Mouse (Mus musculus) kidney, postnatal 0 days (tissue): ENCODE measurements around the gene Dnal1. TPM values are rescaled to one million over a fixed set of nuclear protein-coding genes. Genes with fewer than 3 reads are reported as not detected.
A peak's percentile ranks its signal among the peaks of the same experiment; 100 is the strongest.

Experiments
- ATAC-seq: fragments of 200-750 bp; cut with Nextera tagmentation; replicated peaks from 2 replicates; pipeline ENCODE4 v1.8.0; 2017; ENCODE audit warnings: low read depth, moderate number of reproducible peaks, moderate TSS enrichment, moderate library complexity; ENCODE audit not compliant: low FRiP score
- DNase-seq: peaks from one replicate; pipeline ENCODE4 v3.0.0-alpha.2; 2016; ENCODE audit warnings: low spot score
- H3K27ac ChIP-seq: fragments of 300-500 bp; sonication (generic); 2 replicates; pipeline ENCODE4 v1.5.1; 2014; ENCODE audit warnings: mild to moderate bottlenecking
- H3K27me3 ChIP-seq: fragments of 300-500 bp; sonication (generic); 2 replicates; pipeline ENCODE4 v1.6.1; 2014; ENCODE audit warnings: low read length, mixed read lengths; ENCODE audit not compliant: insufficient read depth
- H3K36me3 ChIP-seq: fragments of 300-500 bp; sonication (generic); 2 replicates; pipeline ENCODE4 v1.6.1; 2014; ENCODE audit warnings: low read length, mixed read lengths; ENCODE audit not compliant: insufficient read depth
- H3K4me1 ChIP-seq: fragments of 300-500 bp; sonication (generic); replicated peaks from 2 replicates; pipeline ENCODE4 v1.6.1; 2014; ENCODE audit warnings: antibody characterized with exemption, low read length, mixed read lengths; ENCODE audit not compliant: insufficient read depth
- H3K4me2 ChIP-seq: fragments of 300-500 bp; sonication (generic); 2 replicates; pipeline ENCODE4 v1.6.1; 2014; ENCODE audit warnings: mild to moderate bottlenecking, low read length, moderate library complexity, mixed read lengths
- H3K4me3 ChIP-seq: fragments of 300-500 bp; sonication (generic); replicated peaks from 2 replicates; pipeline ENCODE4 v1.5.1; 2014; ENCODE audit warnings: low read depth, low read length
- H3K9ac ChIP-seq: fragments of 300-500 bp; sonication (generic); 2 replicates; pipeline ENCODE4 v1.6.1; 2014; ENCODE audit warnings: low read depth, low read length
- H3K9me3 ChIP-seq: fragments of 300-500 bp; sonication (generic); replicated peaks from 2 replicates; pipeline ENCODE4 v1.6.1; 2016; ENCODE audit warnings: low read length, inconsistent platforms, mixed read lengths
- CTCF ChIP-seq: IDR thresholded peaks from 2 replicates; pipeline ENCODE4 v1.5.1; 2016; ENCODE audit warnings: antibody characterized with exemption, low read depth, mild to moderate bottlenecking, moderate library complexity
- WGBS: fragments of 180-500 bp; shearing (Covaris S2); extraction: QIAGEN DNeasy Blood & Tissue Kit; methylation state at CpG from one replicate; pipeline ENCODE4 v1.1.7; 2014; 5-methylcytosine and 5-hydroxymethylcytosine counted together
- polyA plus RNA-seq: library from polyadenylated mRNA; unstranded; fragments of >200 nt; fragmentation: Nextera tagmentation; extraction: Ambion mirVana; gene quantifications from 2 replicates; pipeline ENCODE4 v1.2.1, GENCODE M21; 2015

Gene Dnal1
- polyA plus RNA-seq, 1 experiment from 2014 or later: 3.4 TPM

GRCm38 (mm10) chr12:84101493-84101845, 12.7 kb upstream of the Dnal1 start:
- no peak for TF ChIP-seq CTCF
- WGBS: 54% methylated on average over 2 of the region's 2 CpGs
- DNase-seq (no peak), ATAC-seq (no peak)
- no peaks in the 10 kb centered on the region for H3K36me3 ChIP-seq
- H3K27me3 ChIP-seq: no peaks in the 10 kb centered on the region
- H3K4me2 ChIP-seq: peak overlapping the region; percentile 77
- H3K9me3 ChIP-seq: no peaks in the 10 kb centered on the region
- H3K4me3 ChIP-seq: peak overlapping the region; percentile 47
- H3K4me1 ChIP-seq: no peaks in the 10 kb centered on the region
- no peak overlapping the region for H3K27ac ChIP-seq
- peak overlapping the region; percentile 67; the same call in 1 of the 2 replicates for H3K9ac ChIP-seq

DNA sequence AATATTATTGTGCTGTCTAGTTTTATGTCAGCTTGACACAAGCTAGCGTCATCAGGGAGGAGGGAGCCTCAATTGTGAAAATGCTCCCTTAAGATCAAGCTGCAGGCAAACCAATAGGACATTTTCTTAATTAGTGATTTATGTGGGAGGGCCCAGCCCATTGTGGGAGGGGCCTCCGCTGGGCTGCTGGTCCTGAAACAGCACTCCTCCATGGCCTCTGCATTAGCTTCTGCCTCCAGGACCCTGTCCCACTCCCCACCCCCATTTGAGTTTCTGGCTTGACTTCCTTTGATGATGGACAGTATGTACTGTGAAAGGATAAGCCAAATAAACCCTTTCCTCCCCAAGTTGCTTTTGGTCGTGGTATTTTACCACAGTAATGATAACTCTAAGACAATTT, 7.2 kb upstream of the Dnal1 start:
- no peak for TF ChIP-seq CTCF
- Histone ChIP-seq H3K4me1 (no peaks in the 10 kb centered on the region), H3K27me3 (no peaks in the 10 kb centered on the region), H3K4me3 (no peak overlapping the region), H3K4me2 (no peak overlapping the region), H3K9ac (no peak overlapping the region), H3K27ac (no peak overlapping the region), H3K9me3 (no peaks in the 10 kb centered on the region), H3K36me3 (no peaks in the 10 kb centered on the region)
- WGBS: 56% methylated on average over 3 of the region's 3 CpGs
- DNase-seq (peak; percentile 23), ATAC-seq (no peak)

- no peak for DNase-seq
- Histone ChIP-seq H3K27me3 (no peaks in the 10 kb centered on the region), H3K27ac (no peak overlapping the region), H3K4me1 (no peaks in the 10 kb centered on the region), H3K4me2 (no peak overlapping the region), H3K9me3 (no peaks in the 10 kb centered on the region), H3K9ac (no peak overlapping the region), H3K4me3 (no peak overlapping the region), H3K36me3 (no peaks in the 10 kb centered on the region)
- ATAC-seq: no peak
- WGBS: 76% methylated on average over 1 of the region's 1 CpGs
- TF ChIP-seq CTCF: no peak
Observed at GRCm38 (mm10) chr12:84107692-84108091, 6.5 kb upstream of the Dnal1 start.

DNA sequence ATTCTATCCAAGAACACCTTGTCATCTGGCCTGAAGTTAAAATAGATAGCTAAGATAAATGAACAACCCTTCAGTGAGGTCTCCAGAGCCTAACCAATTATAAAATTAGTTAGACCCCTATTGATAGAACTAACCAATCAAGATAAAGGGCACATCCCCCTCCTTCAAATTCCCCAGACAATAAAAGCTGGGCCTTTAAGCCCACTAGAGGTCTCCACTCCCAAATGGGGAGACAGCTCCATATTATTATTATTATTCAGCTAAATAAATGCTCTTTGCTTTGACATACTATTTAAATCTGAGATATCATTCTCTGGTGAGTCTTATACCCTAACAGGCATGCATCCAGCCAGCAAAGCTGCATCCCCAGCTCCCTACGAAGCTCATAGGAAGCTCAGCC, 4.2 kb upstream of the Dnal1 start:
- 84% methylated on average over 1 of the region's 1 CpGs for WGBS
- H3K36me3 ChIP-seq: no peaks in the 10 kb centered on the region
- H3K9ac ChIP-seq: no peak overlapping the region
- DNase-seq (no peak), ATAC-seq (no peak)
- 0 out of 2 replicates have a peak, but pooled peaks cover 4% of the 10 kb centered on the region for H3K4me1 ChIP-seq
- H3K27me3 ChIP-seq: no peaks in the 10 kb centered on the region
- no peaks in the 10 kb centered on the region for H3K9me3 ChIP-seq
- no peak overlapping the region for H3K4me3 ChIP-seq
- H3K4me2 ChIP-seq: no peak overlapping the region
- peak; percentile 6; the same call in 1 of the 2 replicates for TF ChIP-seq CTCF
- no peak overlapping the region for H3K27ac ChIP-seq

DNA sequence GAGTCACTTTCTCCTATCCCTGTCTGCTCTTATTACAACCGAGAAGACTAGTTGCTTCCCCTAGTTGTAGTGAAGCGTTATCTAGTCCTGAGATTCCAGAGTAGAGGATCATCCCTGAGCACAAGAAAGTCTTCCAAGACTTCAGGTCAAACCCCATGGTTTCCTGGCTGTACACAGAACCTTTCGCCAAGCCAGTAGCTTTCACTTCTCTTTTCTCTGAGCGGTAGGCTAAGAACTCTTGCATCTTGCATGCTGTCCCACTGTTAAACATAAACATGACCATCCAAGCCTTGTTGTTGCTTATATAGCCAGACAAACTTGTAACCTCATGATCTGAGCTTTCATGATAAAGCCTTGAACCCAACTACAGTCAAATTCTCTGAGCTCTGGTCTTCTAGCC, 3.4 kb upstream of the Dnal1 start:
- 88% methylated on average over 4 of the region's 4 CpGs for WGBS
- DNase-seq (no peak), ATAC-seq (no peak)
- Histone ChIP-seq H3K4me3 (no peak overlapping the region), H3K27me3 (no peaks in the 10 kb centered on the region), H3K36me3 (no peaks in the 10 kb centered on the region), H3K4me2 (no peak overlapping the region), H3K9me3 (no peaks in the 10 kb centered on the region), H3K9ac (no peak overlapping the region), H3K27ac (no peak overlapping the region), H3K4me1 (0 out of 2 replicates have a peak, but pooled peaks cover 8% of the 10 kb centered on the region)
- TF ChIP-seq CTCF: no peak

GRCm38 (mm10) chr12:84113676-84114075, 490 bp upstream of the Dnal1 start:
- no peak for TF ChIP-seq CTCF
- Histone ChIP-seq H3K27ac (no peak overlapping the region), H3K9me3 (no peaks in the 10 kb centered on the region), H3K36me3 (no peaks in the 10 kb centered on the region), H3K4me2 (peak overlapping the region; percentile 86), H3K27me3 (no peaks in the 10 kb centered on the region), H3K4me1 (0 out of 2 replicates have a peak, but pooled peaks cover 8% of the 10 kb centered on the region), H3K4me3 (peak overlapping the region; percentile 79), H3K9ac (no peak overlapping the region)
- ATAC-seq (no peak), DNase-seq (no peak)
- WGBS: 38% methylated on average over 6 of the region's 6 CpGs

GRCm38 (mm10) chr12:84119584-84119983, 5.4 kb downstream of the Dnal1 start:
- H3K9me3 ChIP-seq: no peaks in the 10 kb centered on the region
- H3K4me2 ChIP-seq: no peak overlapping the region
- WGBS: 96% methylated on average over 5 of the region's 5 CpGs
- ATAC-seq (no peak), DNase-seq (no peak)
- TF ChIP-seq CTCF: no peak
- H3K27ac ChIP-seq: no peak overlapping the region
- no peaks in the 10 kb centered on the region for H3K27me3 ChIP-seq
- H3K9ac ChIP-seq: no peak overlapping the region
- no peaks in the 10 kb centered on the region for H3K36me3 ChIP-seq
- no peak overlapping the region for H3K4me3 ChIP-seq
- H3K4me1 ChIP-seq: 0 out of 2 replicates have a peak, but pooled peaks cover 7% of the 10 kb centered on the region
